Mouse (Mus musculus) cerebellum, adult 18-20 months (tissue): ENCODE results near the gene Nrp2.
A peak's percentile ranks its signal among the peaks of the same experiment; 100 is the strongest.

ENCODE experiments used
- DNase-seq, 2 experiments: peaks; one replicate each; pipeline ENCODE4 v3.0.0; 2021

The Nrp2 gene

GRCm38 (mm10) chr1:62724461-62725021, 21.5 kb downstream of the Nrp2 start:
- DNase-seq, result no peak

GRCm38 (mm10) chr1:62725032-62725678, 22.1 kb downstream of the Nrp2 start:
- no peak for DNase-seq

GRCm38 (mm10) chr1:62727191-62727590, 24.1 kb downstream of the Nrp2 start:
- DNase-seq, result no peak

DNA sequence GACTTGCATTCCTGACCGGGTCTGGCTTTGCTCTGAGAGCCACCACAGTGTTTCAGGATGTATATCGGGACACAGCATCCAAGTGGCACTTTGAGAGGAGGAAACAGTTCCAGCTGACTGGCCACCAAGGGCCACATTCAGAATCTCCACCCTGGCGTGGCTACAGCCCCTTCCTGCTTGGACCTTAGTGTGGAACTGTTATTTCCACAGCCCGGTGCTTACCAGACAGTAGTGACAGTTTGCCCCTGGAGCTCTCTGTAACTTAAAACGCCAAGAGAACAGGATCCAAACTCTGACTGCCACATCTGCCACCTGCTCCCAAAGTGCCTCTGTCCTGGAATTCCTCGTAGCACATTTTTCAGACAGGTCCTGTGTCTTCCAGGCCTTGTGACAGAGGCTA, 25.3 kb downstream of the Nrp2 start:
- DNase-seq, result no peak

DNA sequence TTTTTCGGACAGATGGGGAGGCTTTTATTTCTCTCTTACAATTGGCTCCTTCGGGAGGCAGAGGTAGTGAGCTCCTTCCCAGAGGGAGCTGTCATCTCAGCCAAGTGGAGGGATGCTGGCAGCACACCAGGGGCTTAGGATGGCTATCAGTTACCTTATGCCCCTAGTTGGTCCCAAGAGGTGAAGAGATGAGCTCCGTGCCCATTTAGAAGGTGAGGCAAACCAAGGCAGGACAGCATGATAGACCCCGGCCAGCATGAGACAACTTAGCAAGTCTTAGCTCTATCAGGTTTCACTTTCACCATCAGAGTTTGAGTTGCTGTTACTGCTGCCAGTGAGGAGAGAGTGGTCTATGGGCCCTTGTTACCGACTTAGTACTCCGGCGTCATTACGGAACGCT, 25.8 kb downstream of the Nrp2 start:
- no peak for DNase-seq

- DNase-seq, result no peak
Measured at GRCm38 (mm10) chr1:62729345-62730150, 26.5 kb downstream of the Nrp2 start.

- peak in 1 of 2 experiments; percentile 23 for DNase-seq
Measured at GRCm38 (mm10) chr1:62732036-62732435, 29.0 kb downstream of the Nrp2 start.

- DNase-seq, result no peak
Measured at GRCm38 (mm10) chr1:62734420-62734931, 31.4 kb downstream of the Nrp2 start.

DNA sequence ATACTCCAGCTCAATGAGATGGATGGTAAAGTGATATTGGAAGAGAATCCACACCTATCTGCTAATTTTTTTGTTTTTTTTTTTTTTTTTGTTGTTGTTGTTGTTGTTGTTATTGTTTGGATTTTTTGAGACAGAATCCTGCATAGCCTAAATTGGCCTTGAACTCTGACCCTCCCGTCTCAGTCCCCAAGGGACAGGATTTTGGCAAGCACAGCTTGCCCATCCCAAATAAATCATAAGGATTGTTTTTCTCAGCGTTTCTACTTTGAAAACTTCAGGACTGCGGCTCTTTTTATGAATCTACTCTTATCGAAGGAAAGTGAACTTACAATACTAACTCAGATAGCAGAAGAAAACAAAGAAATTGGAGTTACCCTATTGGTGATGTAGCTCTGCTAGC, 31.9 kb downstream of the Nrp2 start:
- DNase-seq, result no peak

- DNase-seq, result no peak
Measured at GRCm38 (mm10) chr1:62735835-62736234, 32.8 kb downstream of the Nrp2 start.

DNA sequence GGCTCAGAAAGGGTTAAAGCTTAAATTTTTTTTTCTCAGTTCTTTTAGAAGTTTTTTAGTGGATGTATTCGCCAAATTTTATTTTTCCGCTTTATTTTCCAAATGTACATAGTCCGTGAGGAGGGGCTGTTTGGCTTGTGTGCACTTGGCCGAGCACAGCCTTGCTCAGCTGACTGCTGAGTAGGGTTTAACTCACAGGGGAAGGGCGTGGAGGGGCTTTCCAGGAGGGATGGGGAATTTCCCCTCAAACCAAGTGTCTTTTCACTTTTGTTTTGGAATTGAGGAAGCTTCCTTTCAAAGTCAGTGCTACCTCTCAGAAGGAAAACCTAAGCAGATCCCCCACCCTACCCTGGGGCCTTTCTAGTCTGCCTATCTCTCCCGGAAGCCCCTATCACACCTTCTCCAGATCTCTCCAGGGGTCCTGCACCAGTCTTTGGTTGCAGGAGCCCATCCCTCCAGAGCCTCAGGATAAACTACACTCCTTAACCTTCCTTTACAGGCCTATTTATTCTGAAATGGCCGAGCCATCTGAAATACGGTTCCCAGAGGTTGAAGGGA, 33.4 kb downstream of the Nrp2 start:
- DNase-seq, result no peak

DNA sequence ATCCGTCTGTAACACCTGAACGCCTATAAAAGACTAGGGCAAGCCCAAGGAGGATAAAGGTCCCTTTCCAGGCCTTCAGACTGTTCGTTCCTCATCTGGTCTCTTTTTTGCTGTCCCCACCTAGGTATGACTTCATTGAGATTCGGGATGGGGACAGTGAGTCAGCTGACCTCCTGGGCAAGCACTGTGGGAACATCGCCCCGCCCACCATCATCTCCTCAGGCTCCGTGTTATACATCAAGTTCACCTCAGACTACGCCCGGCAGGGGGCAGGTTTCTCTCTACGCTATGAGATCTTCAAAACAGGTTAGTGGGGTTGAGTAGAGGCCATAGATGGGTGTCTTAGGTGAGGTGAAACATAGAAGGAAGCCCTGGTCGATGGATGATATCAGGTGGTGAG, 35.1 kb downstream of the Nrp2 start:
- no peak for DNase-seq

- no peak for DNase-seq
Measured at GRCm38 (mm10) chr1:62742092-62742491, 39.0 kb downstream of the Nrp2 start.

- DNase-seq, result no peak
Measured at GRCm38 (mm10) chr1:62743064-62743694, 40.1 kb downstream of the Nrp2 start.

DNA sequence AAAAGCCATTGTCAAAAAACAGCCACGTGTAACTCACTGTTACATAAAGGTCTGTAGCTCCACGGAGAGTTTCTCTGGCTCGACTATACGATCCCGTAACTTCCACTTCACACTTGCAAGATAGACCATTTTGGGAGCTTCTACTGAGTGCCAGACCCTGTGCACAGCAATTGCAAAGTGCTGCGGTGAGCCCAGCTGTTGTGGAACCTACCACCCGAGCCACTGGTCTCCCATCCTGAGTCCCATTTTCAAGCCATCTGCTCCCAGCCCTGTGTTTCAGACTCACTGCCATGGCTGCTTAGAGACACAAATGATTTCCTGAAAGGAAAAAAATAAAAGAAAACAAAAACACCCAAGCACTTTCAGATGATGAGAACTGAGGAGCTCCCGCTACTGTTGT, 42.8 kb downstream of the Nrp2 start:
- no peak for DNase-seq

- DNase-seq, result no peak
Measured at GRCm38 (mm10) chr1:62747421-62748111, 44.5 kb downstream of the Nrp2 start.

- DNase-seq, result no peak
Measured at GRCm38 (mm10) chr1:62748361-62748760, 45.3 kb downstream of the Nrp2 start.

- no peak for DNase-seq
Measured at GRCm38 (mm10) chr1:62749716-62750115, 46.6 kb downstream of the Nrp2 start.

DNA sequence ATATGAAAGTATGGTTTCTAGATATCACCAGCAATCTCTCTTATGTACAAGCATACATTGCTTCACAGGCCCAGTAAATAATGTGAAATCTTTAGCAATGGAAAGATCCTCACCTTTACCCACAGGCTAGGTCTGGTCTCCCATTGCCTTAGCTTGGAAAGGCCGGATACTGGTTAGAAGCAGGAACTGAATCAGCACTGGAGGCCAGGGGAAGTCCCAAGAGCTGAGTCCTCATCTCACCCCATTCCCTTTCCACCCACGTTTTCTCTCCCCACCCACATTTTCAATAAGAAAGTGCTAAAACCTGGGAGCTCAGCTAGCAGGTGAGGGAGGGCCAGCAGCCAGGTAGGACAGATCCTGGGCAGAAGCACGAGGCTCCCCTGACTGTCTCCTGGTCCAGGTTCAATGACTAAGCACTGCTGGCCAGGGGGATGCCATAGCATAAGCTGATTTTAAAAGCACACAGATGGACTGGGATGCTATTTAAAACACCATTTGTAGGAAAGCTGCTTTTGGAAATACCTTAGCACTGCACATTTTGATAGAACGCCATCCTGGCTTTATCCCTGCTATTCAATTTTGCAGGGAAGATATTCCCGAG, 47.4 kb downstream of the Nrp2 start:
- DNase-seq, result peak in 1 of 2 experiments; percentile 22

DNA sequence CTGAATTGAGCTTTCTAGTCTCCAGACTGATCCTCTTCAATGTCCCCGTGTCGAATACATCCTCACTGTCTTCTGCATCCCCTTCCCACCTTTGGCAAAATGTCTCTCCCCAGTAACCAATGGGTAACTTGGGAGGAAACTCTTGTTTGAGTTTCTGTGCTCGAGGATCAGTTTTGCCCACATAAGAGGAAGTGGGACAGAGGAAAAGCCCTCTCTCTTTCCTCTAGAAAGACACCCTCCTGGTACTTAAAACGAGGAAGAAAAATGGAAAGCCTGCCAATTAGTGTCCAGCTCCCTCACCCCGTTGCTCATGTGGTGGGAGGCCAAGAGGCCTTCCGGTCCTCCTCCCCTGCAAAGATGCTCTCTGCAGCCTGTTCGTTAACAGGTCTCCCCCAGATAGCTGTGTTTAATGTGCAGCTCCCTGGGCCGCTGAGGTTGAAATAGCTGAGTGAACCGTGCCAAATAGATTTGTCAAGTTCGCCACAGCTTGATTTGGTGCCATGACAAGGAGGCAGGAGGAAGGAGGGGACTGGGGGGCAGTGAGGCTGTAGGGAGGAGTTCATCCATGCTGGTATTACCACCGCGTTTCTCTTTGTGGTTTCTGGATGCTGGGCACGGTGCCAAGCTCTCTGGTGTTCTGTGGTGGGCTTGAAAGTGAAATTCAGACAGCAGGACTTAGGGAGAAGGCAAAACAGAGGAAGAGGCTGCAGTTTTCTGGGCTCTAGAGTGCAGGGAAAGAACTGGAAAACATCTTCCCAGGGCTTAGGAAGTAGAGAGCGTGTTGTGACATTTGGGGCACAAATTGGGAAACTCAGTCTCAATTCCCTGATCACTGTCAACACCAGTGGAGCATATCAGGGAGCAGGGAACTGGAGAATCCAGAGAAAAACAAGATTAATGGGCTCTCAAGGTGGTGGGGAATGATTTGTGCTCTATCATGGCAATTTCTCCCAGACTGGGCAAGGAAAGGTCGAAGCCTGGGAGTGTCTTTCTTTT, 48.2 kb downstream of the Nrp2 start:
- DNase-seq, result no peak

- no peak for DNase-seq
Measured at GRCm38 (mm10) chr1:62752055-62752454, 49.0 kb downstream of the Nrp2 start.
